Mouse (Mus musculus) kidney, adult 2 months (tissue): ENCODE data around the gene Golim4.

Experiments
- CTCF ChIP-seq: fragments of 200-500 bp; conservative IDR thresholded peaks from 2 replicates; pipeline ENCODE4 v1.5.1; 2011; ENCODE audit warnings: low read depth, mild to moderate bottlenecking, control low read depth, low read length, moderate library complexity, mixed read lengths; ENCODE audit not compliant: insufficient read depth, insufficient read length
- POLR2A ChIP-seq: fragments of 200-500 bp; IDR thresholded peaks from one replicate; pipeline ENCODE4 v1.6.1; 2011; ENCODE audit warnings: low read depth, low read length, control low read depth

DNA sequence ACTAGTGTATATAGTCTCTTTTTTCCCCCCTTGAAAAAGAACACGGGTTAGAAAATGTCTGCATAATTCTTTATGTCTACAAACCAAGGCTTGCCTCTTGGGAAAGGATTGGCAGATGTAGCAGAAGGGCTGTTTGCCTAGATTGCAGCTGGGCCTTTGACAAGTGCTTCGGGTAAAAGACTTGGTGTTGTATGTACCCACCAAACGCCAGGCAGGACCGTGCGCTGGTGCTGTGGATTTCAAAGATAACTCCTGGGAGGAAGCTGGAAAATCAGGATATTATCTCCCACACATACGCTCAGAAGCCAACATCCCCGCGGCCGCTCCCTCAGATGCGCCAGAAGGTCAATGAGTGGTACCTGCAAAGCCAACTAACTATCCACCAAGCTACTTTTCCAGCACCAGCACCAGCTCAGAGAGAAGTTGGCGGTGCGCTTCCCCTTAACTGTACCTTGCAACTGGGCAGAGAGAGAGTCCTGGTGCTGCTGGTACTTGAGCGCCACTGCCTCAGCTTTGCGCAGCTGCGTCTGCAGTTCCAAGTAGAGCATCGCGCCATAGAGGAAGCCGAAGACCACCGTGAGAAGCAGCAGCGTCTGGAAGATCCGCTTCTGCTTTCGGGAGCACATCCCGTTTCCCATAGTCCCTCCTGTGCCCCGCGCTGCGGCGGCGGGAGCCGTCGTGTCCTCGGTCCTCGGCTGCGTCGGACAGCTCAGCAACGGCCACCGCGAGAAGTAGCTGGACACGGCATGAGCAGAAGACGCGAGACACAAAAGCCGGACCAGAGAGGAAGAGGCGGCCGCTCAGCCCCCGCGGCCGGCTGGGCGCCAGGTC lies 873 bp downstream of the Golim4 start:
- TF ChIP-seq POLR2A (no peak), CTCF (no peak)
